Mouse (Mus musculus) neutrophil, adult 5-6 weeks (primary cell): ENCODE measurements around the gene Ptgs2. TPM values are rescaled to one million over a fixed set of nuclear protein-coding genes. Genes with fewer than 3 reads are reported as not detected.

Experiments
- ATAC-seq: fragments of 151-379, 151-347 bp; 2 replicates; pipeline ENCODE4 v1.8.0; 2017; ENCODE audit warnings: mild to moderate bottlenecking, moderate TSS enrichment; ENCODE audit not compliant: insufficient number of reproducible peaks, poor library complexity, low FRiP score, severe bottlenecking; ENCODE audit errors: extremely low read depth
- total RNA-seq: library from RNA; stranded (forward); fragments of 200-1000 nt; gene quantifications from 2 replicates; pipeline ENCODE4 v1.2.3, GENCODE M21; 2017

Gene Ptgs2
- 61.9 and 64.8 TPM in 2 replicates for total RNA-seq

DNA sequence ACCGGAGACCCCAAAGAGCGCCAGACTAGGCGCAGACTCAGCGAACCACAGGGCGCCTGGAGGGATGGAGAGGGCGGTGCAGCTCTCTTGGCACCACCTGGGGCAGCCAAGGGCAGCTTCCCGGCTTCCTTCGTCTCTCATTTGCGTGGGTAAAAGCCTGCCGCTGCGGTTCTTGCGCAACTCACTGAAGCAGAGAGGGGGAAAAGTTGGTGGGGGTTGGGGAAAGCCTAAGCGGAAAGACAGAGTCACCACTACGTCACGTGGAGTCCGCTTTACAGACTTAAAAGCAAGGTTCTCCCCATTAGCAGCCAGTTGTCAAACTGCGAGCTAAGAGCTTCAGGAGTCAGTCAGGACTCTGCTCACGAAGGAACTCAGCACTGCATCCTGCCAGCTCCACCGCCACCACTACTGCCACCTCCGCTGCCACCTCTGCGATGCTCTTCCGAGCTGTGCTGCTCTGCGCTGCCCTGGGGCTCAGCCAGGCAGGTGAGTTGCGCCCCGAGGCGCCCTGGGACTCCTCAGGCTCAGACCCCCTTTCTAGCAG is at the start of gene Ptgs2:
TSS of gene Ptgs2 (plus strand) at position 242 of the 544 bp plus-strand sequence.
- ATAC-seq, result peak; percentile 88

DNA sequence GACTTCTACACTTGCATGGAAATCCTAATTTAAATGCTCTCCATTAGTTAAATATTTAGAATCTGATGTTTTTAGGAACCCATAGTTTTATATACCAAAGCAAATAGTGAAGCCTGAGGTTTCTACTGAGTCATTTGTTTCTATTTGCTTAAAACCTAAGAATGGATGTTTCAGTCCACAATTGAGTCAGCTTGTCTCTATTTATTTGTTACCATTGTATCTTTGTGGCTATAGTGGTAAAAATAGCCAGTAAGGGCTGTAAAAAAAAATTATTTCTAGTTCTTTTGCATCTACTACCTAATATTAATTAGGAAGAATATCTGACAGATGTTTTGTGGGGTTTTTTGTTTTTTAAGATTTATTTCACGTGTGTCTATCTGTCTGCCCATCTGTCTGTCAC is 49.6 kb upstream of the Ptgs2 start:
- ATAC-seq, result no peak

DNA sequence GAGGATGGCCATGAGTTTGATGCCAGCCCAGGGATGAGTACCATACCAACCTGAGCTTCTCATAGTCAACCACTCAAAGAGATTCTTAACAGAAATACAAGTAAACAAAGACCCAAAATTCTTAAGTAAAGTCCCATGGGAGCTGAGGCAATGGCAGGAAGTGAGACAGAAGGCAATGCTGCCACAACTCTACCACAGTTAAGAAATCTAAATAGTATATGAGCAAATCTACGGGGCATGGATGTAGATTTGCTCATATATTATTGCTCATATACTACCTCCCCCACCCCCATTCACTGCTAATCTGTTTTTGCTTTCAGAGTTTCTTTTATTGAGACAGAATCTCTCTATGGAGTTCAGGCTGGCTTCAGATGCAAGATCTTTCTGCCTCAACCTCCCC is 34.1 kb upstream of the Ptgs2 start:
- ATAC-seq, result no peak

DNA sequence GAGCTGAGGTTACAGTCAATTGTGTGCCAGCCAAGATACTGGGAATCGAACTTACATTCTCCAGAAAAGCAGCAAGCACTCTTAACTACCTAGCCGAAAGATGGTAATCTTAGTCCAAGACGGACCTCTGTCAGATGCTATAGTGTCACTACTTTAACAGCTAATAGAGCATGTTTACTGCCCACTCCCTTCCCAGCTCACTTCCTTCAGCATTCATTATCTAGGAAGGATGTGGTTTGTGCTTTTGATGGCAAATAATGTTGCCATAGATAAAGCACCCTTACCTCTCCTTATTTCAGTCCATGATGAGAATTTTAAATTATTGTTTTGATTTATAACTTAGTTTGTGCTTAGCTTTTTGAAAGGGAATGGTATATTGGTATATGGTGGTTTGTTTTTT is 27.0 kb upstream of the Ptgs2 start:
- ATAC-seq, result no peak

DNA sequence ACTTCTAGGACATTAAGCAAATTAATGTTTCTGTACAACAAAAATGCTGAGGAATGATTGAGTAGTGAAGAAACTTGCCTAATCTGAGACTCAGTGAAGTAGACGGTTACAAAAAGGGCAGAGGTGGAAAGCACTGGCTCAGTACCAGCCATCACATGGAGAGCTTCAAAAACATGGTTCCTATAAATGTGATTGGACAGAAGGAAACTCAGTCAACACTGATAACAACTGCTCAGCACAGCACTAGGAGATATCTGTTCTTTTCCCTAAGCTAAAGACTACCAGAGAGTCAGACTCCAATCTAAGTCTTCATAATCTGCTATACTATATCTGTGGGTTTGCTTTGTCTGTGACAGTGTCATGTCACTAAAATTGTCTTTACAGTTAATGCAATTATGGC is 25.2 kb upstream of the Ptgs2 start:
- ATAC-seq, result no peak

DNA sequence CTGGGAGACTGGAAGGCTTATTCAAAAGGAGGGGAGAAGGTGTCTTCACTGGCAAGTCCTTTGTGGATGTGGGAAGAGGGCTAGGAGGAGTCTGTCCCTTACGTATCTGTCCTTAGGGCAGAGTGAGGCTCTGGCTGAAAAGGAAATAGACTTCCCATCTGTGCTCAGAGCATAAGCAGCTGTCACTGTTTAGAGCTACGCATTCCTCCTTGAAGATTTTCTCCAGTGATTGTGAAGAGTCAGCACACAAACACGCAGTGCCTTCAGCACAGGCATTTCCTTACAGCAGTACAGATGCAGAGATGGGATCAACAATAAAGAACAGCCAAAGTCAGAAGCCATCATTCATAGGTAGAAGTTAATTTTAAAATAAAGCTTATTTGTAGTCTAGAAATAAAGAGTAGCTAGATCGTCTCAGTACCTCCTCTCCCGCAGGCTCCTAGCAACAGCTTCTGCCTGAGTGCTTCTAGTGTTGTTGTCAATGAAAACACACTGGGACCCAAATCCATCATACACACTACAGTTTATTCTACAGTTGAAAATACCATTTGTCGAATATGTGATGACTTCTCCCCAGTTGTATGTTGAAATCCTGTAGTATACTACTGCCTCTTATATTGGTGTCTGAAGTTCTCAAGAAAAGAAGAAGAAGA is 10.7 kb upstream of the Ptgs2 start:
- ATAC-seq, result no peak

DNA sequence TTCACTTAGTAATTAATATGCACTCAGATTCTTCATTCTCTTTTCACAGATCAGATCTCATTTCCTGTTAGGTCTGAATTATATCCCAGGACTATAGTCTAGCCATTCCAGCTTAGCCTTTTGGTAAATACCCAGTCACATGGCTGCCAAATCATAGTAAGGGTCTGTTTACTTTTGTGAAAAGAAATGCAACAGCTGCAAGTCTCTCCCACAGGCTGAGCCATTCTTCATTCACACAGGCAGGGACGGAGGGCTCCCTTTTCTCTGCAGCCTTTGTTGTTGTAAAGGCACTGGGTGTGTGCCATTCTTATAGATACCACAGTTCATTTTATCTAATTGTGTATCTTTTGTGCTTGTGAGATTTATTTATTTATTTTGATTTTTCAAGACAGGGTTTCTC is 9.6 kb upstream of the Ptgs2 start:
- no peak for ATAC-seq

DNA sequence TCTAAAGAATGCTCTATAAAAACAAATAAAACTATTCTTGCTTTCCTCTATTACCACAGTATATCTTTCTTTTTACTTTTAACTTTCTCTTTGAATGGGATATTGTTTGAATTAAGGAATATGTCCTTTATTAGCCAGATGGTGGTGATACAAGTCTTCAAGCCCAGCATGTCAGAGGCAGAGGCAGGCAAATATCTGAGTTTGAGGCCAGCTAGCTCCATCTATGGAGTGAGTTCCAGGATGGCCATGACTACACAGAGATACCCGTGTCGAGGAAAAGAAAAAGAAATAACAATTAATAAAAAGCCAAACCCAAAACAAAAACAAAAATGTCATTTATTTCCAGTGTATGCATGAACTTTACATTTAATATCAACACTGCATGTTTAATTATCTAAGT is 2.8 kb upstream of the Ptgs2 start:
- no peak for ATAC-seq

DNA sequence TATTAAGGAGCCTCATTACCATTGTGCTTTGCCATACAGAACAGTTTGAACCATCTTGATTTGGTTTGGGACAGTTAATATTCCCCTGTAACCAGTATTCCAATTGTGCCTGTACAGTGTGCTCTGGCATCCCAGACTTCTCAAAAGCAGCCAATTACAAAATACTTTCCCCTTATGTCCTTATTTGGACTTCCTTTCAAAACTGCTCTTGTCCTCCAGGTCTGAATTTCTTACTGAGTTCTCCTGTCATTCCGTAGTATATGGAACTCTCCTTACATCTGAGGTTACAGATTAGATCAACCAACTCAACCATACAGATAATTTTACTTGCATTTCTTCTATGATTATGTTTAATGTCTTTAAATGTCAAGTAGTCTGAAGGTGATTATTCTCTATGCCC is 2.1 kb upstream of the Ptgs2 start:
- ATAC-seq, result no peak

DNA sequence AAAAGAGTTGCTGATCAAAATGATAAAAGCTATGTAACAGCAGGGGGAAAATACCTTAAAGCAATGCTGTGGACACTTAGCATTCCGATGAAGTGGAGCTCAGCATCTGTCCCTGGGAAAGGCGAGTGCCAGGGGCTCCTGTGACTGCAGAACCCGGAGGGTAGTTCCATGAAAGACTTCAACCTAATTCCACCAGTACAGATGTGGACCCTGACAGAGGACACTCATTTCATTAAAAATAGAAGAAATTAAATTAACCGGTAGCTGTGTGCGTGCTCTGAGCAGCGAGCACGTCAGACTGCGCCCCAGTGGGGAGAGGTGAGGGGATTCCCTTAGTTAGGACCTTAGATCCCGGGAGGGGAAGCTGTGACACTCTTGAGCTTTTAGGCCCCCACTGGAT is 457 bp upstream of the Ptgs2 start:
- ATAC-seq, result 0 out of 2 replicates have a peak, but pooled peaks have one; percentile 0

DNA sequence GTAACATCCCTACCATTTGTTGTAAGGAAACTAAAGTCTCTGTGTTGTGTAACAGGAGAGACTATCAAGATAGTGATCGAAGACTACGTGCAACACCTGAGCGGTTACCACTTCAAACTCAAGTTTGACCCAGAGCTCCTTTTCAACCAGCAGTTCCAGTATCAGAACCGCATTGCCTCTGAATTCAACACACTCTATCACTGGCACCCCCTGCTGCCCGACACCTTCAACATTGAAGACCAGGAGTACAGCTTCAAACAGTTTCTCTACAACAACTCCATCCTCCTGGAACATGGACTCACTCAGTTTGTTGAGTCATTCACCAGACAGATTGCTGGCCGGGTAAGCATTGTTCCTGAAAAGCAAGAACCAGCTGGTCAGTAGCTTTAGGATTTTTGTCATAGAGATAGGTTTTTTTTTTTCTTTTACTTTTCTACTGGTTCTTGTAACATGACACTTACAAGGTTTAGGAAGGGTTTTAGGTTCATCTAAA is 4.4 kb downstream of the Ptgs2 start:
- no peak for ATAC-seq

DNA sequence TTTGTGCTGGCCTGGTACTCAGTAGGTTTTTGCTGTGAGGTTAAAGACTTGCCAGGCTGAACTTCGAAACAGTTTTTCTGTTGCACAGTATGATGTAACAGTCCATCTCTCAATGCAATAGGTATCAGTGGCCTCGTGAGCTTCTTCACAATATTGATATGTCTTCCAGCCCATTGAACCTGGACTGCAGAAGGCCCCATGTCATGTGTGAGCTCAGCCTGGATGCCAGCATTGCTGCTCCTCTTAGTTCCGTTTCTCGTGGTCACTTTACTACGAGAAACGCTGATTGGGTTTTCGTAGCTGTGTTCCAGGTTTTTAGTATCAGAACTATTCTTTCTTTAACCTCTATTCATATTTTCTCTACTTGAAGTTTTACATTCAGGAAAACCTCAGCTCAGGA is 6.9 kb downstream of the Ptgs2 start:
- ATAC-seq, result no peak

DNA sequence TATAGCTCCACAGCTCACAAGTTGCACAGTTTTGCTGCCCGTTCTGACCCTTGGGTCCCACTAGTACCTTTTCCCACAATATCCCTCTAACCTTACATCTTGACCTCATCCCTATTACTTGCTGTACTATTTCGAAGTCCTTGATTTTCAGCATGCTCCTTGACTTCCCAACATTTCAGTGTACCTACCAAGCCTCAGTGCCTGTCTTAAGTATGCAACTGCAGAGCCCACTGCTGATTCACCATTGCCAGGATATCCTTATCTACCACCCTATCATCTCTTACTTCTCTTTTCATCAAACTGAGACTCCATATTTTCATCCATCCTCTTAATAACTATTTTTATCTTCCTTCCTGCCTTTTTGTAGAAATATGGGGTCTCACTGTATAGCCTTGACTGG is 9.8 kb downstream of the Ptgs2 start:
- ATAC-seq, result peak; percentile 18; the same call in 1 of the 2 replicates

DNA sequence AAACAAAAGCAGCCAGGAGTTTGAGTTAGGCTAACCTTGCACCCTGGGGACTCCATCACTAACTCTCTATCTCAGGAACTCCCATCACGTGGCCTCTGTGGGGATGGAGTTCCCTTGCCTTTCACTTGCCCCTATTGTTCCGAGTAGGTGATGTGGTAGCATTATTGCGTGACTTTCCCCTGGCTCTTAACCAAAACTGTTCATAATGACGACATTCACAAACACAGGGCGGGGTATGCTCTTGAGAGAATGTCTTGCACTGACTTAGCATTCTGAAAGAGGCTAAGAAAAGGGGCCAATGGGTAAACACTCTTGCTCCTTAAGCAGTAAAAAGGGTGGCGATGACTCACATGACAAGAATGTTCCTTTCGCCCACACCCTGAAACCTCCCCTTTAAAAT is 15.5 kb downstream of the Ptgs2 start:
- no peak for ATAC-seq

DNA sequence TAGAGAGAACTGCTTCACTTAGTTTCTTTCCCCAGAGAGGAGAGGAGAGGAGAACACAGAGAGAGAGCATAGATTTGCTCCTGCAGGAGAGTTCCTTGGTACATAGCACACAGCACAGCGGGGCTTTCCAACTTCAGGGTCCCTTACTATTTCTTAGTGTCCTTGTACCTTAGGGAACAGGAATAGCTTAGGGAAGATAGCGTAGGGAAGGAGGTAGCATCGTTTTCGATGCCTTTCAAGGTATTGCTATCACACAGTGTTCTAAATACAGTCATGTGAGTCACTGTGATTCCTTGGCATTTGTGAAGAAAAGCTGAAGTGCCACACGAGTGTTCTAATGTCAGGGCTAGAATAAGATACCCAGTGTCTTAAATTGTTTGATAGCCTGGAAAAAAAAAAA is 18.5 kb downstream of the Ptgs2 start:
- ATAC-seq, result no peak

DNA sequence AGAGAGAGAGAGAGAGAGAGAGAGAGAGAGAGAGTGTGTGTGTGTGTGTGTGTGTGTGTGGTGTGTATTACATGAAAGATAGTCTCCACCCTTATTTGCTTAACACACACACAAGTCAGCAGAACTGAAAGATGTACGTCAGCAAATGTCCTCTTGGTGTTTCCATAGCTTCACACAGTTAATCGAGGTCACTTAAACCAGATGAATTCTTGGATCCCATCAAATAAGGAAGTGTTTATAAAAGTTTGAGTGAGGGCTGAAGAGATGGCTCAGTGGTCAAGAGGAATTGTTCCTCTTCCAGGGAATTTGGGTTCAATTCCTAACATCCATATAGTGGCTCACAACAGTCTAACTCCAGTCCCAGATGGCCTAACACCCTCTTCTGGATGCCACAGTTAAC is 25.7 kb downstream of the Ptgs2 start:
- ATAC-seq, result no peak

DNA sequence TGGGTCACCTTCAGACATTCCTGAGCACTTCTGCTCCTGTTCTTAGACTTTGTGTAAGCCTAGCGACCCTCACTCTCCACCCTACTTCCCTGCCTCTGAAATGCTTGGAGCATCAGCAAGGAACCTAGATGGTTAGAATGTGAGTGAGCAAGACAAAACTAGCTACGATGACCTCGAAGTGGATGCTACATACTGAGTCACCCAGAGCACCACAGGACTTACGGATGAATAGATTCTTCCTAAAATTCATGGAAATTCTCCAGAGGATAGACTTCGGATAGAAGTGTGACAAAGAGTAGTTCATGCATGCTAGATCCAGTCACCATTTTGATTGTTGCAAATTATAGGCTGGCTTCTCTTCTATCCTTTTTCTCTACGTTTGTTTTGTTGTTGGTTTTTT is 30.2 kb downstream of the Ptgs2 start:
- ATAC-seq, result no peak

DNA sequence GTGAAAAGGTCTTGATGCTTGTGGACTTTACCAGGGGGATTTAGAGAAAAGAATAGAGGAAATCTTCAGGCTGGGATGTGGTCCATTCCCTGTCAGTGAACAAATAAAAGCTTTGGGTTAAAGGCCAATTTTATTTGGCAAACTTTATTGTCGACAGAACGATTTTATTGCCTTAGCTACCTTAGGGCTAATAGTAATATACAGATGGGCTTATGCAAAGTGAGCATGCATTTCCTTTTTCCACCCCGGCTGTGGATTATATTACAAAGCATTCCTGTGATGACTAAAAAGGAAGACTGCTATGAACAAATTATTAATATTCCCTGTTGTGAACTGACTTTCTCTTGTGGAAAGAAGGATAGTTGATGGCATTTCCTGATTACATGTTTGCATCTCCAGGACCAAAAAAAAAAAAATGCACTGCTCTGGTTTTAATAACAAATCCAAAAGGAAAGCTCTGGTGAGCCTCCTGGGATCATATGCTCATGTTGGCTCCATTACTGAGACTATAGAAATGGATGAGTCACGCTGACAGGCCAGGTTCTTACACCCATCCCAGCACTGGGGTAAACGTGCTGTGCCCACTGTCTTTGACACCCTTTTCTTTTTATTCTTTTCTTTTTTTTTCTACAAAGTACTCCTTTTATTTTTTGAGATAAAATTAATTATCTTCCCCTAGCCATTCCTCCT is 30.9 kb downstream of the Ptgs2 start:
- no peak for ATAC-seq

DNA sequence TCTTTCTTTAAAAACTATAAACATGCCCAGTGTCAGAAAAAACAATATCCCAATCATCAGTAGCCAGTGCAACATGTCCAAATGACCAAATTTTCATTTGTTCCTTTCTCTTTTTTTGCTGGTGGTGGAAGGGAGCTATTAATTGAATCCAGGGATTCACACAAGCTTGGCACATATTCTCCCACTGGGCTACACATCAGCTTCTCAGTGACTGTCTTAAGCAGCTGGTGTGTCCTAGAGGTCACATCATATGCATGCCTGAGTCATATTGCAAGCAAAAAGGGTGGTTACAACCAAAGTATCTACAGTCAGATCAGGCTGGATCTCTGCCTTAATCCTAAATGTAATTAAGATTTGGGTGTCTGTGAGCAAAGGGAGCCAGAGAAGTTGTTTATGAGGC is 35.5 kb downstream of the Ptgs2 start:
- ATAC-seq, result no peak

DNA sequence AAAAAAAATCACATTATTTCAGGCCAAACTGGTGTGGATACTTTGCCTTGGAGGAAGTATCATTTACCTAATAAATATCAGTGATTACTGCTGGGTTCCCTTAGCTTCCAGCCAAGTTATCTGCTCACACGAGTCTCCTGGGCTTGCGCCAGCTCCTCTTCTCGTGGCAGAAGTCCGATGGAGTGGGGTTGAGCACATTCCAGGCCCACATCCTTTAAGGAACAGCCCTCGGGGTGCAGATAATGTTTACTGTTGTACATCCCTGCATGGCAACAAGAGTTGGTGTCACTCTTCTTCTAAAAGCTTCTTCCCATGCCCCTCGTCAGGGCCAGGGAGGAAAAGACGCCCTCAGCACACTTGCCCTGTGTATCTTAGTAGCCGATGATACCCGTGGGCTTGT is 39.9 kb downstream of the Ptgs2 start:
- ATAC-seq, result no peak
